Mouse (Mus musculus): Measurements from ENCODE around the gene Mocs1.

DNA sequence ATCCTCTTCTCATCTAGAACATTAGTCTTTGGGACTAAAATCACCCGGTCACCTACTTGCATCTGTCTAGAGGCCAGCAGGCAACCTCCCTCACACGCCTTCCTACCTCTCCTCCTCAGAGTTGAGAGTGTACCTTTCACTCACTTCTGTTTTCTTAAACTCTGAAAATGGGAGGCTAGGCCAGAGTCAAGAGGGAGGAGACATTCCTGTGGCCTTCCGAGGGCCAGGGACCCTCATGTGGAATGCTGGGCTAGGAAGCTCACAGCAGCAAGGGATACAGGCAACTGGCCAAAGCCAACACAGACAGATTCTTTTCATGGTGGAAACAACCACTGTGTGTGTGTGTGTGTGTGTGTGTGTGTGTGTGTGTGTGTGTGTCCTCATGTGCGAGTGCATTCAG is 49.2 kb downstream of the Mocs1 start:
- TF ChIP-seq CTCF (IDR thresholded peaks at IDR 0.05; ENCODE audit: borderline replicate concordance, control insufficient read depth, extremely low read depth, insufficient read depth, low read length, poor library complexity), result no peak
- TF ChIP-seq POLR2A (IDR thresholded peaks at IDR 0.05; ENCODE audit: control insufficient read depth, extremely low read depth, insufficient read depth, low read length, poor library complexity), result no peak
